Mouse (Mus musculus) megakaryocyte-erythroid progenitor cell, adult 5 weeks (primary cell): Measurements from ENCODE around the gene Kng1. TPM values are rescaled to one million over a fixed set of nuclear protein-coding genes. Genes with fewer than 3 reads are reported as not detected.

ENCODE experiments used
- polyA plus RNA-seq: library from polyadenylated mRNA; stranded (reverse); fragments of >175 nt; gene quantifications from 2 replicates; pipeline ENCODE4 v1.2.3, GENCODE M21; 2012

The Kng1 gene
- polyA plus RNA-seq: not detected in 2 replicates

DNA sequence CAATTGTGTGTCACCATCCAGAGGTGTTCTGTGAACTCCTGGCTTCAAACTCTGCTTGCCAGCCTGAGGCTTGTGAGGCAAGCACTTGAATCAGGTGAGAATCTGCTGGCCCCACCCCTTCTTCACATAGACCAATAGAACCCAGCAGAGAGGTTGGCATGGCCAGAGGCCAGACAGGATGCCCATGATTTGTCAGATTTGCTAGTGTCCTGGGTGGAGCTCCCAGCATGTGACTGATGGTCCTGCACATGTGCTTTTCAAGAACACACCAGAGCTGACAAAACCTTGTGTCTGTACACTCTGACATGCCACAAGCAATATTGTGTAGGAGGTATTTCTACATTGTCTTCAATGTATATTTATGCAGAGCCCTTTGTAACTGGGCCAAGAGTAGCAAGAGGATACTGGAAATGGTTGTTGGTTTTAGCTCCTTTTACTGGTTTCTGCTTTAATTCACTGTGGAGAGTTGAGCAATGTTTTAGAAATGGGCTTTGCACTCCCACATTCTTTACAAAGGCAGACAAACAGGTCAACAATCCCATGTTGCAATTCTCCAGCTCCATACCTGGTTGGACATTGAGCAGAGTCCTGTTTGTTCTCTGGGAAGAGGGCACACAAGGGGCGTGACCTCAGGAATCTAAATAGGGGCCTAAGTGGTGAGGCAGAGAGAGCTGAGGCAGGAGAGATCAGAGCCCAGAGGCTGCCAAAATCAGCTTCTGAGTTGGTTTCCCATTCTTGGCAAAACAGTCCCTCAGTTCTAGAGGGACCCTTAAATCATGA, at the start of gene Kng1:
TSS of gene Kng1 (plus strand) at position 198 of the 780 bp plus-strand sequence.

DNA sequence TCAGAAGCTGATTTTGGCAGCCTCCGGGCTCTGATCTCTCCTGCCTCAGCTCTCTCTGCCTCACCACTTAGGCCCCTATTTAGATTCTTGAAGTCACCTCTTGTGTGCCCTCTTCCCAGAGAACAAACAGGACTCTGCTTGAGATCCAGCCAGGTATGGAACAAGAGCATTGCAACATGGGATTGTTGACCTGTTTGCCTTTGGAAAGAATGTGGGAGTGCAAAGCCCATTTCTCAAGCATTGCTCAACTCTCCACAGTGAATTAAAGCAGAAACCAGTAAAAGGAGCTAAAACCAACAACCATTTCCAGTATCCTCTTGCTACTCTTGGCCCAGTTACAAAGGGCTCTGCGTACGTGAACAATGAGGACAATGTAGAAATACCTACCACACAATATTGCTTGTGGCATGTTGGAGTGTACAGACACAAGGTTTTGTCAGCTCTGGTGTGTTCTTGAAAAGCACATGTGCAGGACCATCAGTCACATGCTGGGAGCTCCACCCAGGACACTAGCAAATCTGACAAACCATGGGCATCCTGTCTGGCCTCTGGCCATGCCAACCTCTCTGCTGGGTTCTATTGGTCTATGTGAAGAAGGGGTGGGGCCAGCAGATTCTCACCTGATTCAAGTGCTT, 28.6 kb upstream of the Kng1 start, which contains the start of gene Kng2:
TSS of gene Kng2 (minus strand) at position 517 of the 635 bp plus-strand sequence.

GRCm38 (mm10) chr16:23107231-23107942, 49.7 kb downstream of the Kng1 start, which contains the start of gene Eif4a2:
Gene Eif4a2, plus strand, starts transcription at chr16:23107444.

GRCm38 (mm10) chr16:23127673-23128375, 70.2 kb downstream of the Kng1 start, which contains the start of gene Rfc4:
Gene Rfc4, minus strand, starts transcription at chr16:23127737.

Other genes with a start within 250 kb of the Kng1 start
- not detected in 2 replicates for gene Crygs, start 246.3 kb upstream of the Kng1 start, polyA plus RNA-seq
- gene Tbccd1, start 200.2 kb upstream of the Kng1 start, polyA plus RNA-seq: 3.1 and 3.8 TPM in 2 replicates
- gene Dnajb11, start 200.0 kb upstream of the Kng1 start, polyA plus RNA-seq: 70.2 and 72.4 TPM in 2 replicates
- gene Ahsg, start 166.6 kb upstream of the Kng1 start, polyA plus RNA-seq: 0.05 TPM in 1 of 2 replicates, not detected in the other
- 0.06 TPM in 1 of 2 replicates, not detected in the other for gene Fetub, start 139.5 kb upstream of the Kng1 start, polyA plus RNA-seq
- not detected in 2 replicates for gene Hrg, start 106.8 kb upstream of the Kng1 start, polyA plus RNA-seq
- not detected in 2 replicates for gene Kng2, start 28.4 kb upstream of the Kng1 start, polyA plus RNA-seq
- 11.4 and 18.0 TPM in 2 replicates for gene Eif4a2, start 49.6 kb downstream of the Kng1 start, polyA plus RNA-seq
- gene Rfc4, start 69.9 kb downstream of the Kng1 start, polyA plus RNA-seq: 37.5 and 43.0 TPM in 2 replicates
- 0.14 and 0.48 TPM in 2 replicates for gene Adipoq, start 88.7 kb downstream of the Kng1 start, polyA plus RNA-seq
- gene St6gal1, start 166.9 kb downstream of the Kng1 start, polyA plus RNA-seq: 0.66 and 0.70 TPM in 2 replicates